Mouse (Mus musculus): Measurements from ENCODE around the gene Gna12. TPM values are rescaled to one million over a fixed set of nuclear protein-coding genes. Genes with fewer than 3 reads are reported as not detected.

The Gna12 gene
- total RNA-seq, 2 experiments from 2014 or later, result 21.7 to 29.8 TPM

DNA sequence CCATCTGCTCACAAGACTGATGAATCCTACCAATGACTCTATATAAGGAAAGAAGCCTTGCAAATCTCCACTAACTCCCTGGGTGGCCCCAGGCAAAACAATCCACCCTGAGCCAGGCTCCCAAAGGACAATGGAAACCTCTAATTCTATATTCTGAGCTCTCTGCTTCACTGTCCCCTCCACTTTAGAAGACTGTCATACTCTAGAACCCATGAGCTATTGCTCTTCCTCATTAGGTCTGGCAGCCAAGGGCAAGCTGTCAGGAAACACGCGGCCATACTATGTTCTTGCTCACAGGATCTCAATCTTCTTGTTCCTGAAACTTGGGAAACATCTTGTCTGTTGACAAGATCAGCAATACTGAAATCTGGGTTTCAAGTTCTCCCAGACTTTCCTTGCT is 24.0 kb downstream of the Gna12 start:
- TF ChIP-seq CTCF (IDR thresholded peaks at IDR 0.05), result no peak
- no peak for DNase-seq
- Histone ChIP-seq H3K27ac (peak overlapping the region; percentile 31; the same call in 1 of the 2 replicates), H3K4me3 (no peak overlapping the region)
- intact Hi-C loops (cut with DNase I), result no loop called here

DNA sequence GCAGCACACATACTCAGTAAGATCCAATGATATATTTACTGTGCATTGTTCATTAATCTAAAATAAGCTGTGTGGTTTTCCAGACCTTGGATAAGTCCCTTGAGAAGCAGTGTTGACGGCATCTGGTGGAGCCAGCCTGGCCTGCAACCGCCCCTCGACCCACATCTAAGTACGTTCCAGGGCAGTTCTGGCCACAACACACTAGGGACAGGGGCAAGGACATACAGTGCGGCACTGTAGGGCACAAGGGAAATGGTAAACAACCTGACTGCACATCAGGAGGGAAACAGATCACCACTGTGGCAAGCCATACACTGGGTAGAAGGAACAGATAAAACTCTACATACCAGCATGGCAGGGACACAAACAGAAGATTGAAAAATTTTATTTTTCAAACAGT is 28.4 kb downstream of the Gna12 start:
- no peak overlapping the region for H3K4me3 ChIP-seq
- no peak for DNase-seq
- H3K27ac ChIP-seq, result 0 out of 2 replicates have a peak overlapping the region, but pooled peaks have one; percentile 31
- intact Hi-C loops (cut with DNase I), result no loop called here
- no peak for TF ChIP-seq CTCF (IDR thresholded peaks at IDR 0.05)

GRCm38 (mm10) chr5:140800288-140800923 is 29.8 kb downstream of the Gna12 start:
- intact Hi-C loops (cut with DNase I), result no loop called here
- H3K27ac ChIP-seq, result peak overlapping the region; percentile 38; the same call in 1 of the 2 replicates
- DNase-seq, result no peak
- no peak overlapping the region for H3K4me3 ChIP-seq
- TF ChIP-seq CTCF (IDR thresholded peaks at IDR 0.05), result no peak

DNA sequence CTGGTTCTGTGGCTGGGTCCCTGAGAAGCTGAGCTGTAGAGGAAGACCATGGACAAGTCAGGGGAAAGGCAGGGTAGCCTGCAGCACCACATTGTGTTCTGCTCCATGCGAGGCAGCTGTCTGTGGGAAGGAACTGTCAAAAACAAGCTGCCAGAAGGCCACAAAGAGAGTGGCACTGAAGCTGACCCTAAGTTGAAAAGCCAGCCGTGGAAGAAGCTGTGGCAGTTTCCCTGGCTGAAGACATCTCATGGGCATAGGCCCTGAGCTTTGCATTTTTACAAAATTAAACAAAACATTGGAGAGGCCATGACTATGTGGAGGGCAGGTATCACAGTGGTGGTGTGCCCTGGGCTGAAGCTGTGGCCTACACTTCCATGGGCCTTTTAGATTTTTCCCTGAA is 31.0 kb downstream of the Gna12 start:
- intact Hi-C loops (cut with DNase I), result no loop called here
- no peak for DNase-seq
- H3K27ac ChIP-seq, result no peak overlapping the region; the same call in 1 of the 2 replicates
- no peak overlapping the region for H3K4me3 ChIP-seq
- no peak for TF ChIP-seq CTCF (IDR thresholded peaks at IDR 0.05)

DNA sequence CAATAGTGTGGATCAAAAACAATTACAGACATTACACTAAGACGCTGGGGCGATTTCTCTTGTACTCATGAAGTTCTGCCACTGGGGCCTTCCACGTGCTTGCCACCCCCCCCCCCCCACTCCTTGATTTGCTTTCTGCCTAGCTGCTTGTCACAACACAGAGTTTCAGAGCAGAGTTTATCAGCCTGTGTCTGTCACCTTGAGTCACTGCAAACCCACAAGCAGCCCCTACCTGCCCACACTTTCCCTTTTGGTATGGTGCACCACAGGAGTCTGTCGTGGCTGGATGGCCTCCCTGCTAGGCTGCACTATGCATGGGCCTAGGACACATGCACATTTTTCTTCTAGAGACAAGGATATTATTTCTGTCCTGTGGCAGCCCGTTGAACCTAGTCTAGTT is 31.5 kb downstream of the Gna12 start:
- H3K27ac ChIP-seq, result peak overlapping the region; percentile 72
- intact Hi-C loops (cut with DNase I), result no loop called here
- DNase-seq, result no peak
- peak overlapping the region; percentile 42; the same call in 1 of the 2 replicates for H3K4me3 ChIP-seq
- no peak for TF ChIP-seq CTCF (IDR thresholded peaks at IDR 0.05)

GRCm38 (mm10) chr5:140798158-140798557 is 32.1 kb downstream of the Gna12 start:
- Histone ChIP-seq H3K27ac (peak overlapping the region; percentile 72), H3K4me3 (peak overlapping the region; percentile 42)
- intact Hi-C loops (cut with DNase I), result no loop called here
- TF ChIP-seq CTCF (IDR thresholded peaks at IDR 0.05), result no peak
- DNase-seq, result peak; percentile 80

DNA sequence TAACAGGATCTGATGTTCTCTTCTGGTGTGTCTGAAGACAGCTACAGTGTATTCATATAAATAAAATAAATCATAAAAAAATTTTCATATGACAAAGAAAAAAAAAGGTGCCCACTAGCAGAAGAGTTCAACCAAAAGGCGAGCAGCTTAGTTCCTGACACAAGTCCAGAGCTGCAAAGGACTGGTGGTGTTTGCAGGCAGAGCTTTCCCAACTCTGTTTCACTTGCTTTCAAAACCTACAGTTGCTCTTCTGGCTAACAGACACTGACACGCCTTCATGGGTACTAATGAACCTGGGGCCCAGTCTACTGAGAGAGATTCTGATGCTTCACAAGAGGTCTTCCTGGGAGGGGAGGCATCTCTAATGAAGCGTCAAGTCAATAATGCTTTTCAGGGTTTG is 34.2 kb downstream of the Gna12 start:
- H3K4me3 ChIP-seq, result no peak overlapping the region
- DNase-seq, result no peak
- H3K27ac ChIP-seq, result no peak overlapping the region
- no peak for TF ChIP-seq CTCF (IDR thresholded peaks at IDR 0.05)
- intact Hi-C loops (cut with DNase I), result no loop called here

DNA sequence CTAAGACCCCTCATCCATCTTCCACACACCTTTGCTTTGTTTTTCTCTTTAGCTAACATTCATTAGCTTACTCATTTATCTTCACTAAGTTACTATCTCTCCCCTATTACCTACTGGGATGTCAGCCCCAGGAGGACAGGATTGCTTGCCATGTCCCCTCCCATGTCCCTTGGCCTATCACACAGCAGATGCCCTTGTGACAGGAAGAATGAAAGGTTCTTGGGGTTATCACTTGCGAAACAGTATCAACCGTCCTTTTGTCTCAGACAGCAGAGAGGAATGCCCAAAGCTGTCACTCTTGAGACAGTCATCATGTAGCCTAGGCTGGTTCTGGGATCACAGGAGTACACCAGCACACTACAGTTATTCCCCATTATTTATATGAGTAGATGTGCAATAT is 35.1 kb downstream of the Gna12 start:
- intact Hi-C loops (cut with DNase I), result no loop called here
- TF ChIP-seq CTCF (IDR thresholded peaks at IDR 0.05), result no peak
- no peak overlapping the region for H3K4me3 ChIP-seq
- no peak for DNase-seq
- H3K27ac ChIP-seq, result peak overlapping the region; percentile 54

DNA sequence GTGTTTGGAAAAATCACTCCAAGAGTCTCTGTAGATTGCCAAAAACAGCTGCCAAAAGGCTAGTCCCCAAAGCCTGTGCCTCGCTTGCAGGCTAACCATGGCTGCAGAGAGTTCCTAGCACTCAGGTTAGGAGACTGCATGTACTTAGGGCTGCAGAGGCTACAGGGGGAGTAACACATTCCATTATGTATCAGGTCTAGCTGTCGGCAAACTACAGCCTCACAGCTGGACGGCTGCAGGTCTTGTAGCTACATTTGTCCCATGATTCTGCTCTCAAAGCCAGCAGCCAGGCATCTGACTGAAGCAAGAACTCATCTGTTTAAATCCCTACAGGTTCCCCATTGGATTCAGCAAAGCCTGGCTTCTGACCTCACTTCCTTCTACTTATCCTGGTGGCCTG is 35.5 kb downstream of the Gna12 start:
- no peak for TF ChIP-seq CTCF (IDR thresholded peaks at IDR 0.05)
- H3K27ac ChIP-seq, result peak overlapping the region; percentile 54
- intact Hi-C loops (cut with DNase I), result no loop called here
- DNase-seq, result no peak
- H3K4me3 ChIP-seq, result no peak overlapping the region

- Histone ChIP-seq H3K4me3 (no peak overlapping the region), H3K27ac (peak overlapping the region; percentile 50)
- no peak for DNase-seq
- TF ChIP-seq CTCF (IDR thresholded peaks at IDR 0.05), result no peak
- intact Hi-C loops (cut with DNase I), result no loop called here
Observed at GRCm38 (mm10) chr5:140792233-140792632, 38.0 kb downstream of the Gna12 start.

DNA sequence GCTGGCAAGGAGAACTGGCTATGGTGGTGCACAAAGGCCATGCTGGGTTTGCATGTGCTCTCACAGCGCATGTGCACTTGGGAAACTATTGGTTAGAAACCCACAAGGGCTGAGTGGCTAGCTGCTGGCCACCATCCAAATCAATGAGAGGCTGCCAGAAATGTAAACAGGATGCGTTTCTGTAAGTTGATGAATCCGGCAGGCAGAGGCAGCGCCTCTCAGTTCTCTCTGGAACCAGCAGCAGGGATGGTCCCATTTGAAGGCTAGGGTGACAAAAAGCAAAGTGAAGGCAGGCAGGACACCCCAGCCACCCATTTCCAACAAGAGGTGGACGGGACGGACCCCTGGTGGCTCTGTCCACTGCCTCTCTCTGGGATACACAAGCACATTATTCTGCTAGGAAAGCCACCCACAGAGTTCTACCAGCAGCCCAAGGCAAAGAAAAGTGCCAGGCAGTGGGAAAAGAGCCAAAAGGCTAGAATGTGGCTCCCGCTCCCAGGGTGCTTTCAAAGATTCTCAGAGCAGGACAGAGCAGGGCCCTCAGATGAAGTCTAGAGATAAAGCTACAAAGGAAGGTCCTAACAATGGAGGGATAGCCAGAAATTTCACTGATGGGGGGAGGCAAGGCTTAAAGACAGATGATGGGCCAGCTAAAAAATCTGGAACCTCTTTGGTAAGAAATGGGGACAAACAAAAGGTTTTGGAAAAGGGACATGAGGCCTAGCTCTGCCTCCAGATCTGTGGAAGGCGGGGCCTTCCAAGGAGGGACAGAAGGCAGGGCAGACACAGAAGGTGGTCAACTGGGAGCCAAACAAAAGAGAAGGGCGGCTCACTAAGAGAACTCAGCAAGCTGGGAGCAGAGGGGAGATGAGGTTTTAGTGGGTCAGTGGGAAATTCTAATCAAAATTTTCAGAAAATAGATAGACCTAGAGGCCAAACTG is 39.0 kb downstream of the Gna12 start:
- H3K4me3 ChIP-seq, result no peak overlapping the region
- H3K27ac ChIP-seq, result peak overlapping the region; percentile 50
- intact Hi-C loops (cut with DNase I), result no loop called here
- TF ChIP-seq CTCF (IDR thresholded peaks at IDR 0.05), result no peak
- DNase-seq, result peak; percentile 34

DNA sequence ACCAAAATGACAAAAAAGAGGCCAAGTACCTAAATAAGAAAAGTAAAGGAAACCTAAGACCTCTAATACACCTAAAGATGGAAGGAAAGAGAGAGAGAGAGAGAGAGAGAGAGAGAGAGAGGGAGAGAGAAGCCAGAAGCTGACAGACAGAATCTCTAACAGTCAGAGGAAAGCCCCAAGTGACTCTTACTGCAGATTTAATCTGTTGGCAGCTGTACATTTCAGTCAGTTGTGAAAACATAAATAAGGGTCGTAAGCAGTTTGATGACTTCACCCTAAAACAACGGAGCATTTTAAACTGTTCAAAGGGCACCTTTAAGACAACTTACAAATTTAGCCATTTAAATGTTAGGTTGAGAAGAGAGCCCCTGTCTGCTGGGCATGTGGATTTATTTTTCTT is 39.8 kb downstream of the Gna12 start:
- TF ChIP-seq CTCF (IDR thresholded peaks at IDR 0.05), result no peak
- Histone ChIP-seq H3K4me3 (no peak overlapping the region), H3K27ac (peak overlapping the region; percentile 50; the same call in 1 of the 2 replicates)
- no peak for DNase-seq
- intact Hi-C loops (cut with DNase I), result no loop called here

DNA sequence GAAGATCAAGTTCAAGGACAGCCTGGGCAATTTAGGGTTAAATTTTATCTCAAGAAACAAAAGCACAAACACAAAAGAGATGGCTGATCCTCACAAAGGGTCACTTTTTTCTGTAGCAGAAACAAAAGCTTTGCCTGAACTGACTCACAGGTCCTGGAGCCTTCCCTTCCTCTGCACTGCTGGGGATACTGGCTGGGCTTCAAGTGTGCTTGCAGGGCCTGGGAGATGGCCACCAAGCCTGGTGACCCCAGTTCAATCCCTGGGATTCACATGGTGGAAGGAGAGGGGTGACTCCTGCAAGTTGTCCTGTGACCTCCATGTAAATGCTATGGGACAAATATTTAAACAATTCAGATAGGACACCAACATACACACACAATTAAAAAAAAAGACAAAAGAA is 40.7 kb downstream of the Gna12 start:
- no peak for TF ChIP-seq CTCF (IDR thresholded peaks at IDR 0.05)
- H3K27ac ChIP-seq, result no peak overlapping the region
- intact Hi-C loops (cut with DNase I), result no loop called here
- H3K4me3 ChIP-seq, result no peak overlapping the region
- no peak for DNase-seq
